Mouse (Mus musculus): ENCODE results near the gene Hydin. TPM values are rescaled to one million over a fixed set of nuclear protein-coding genes. Genes with fewer than 3 reads are reported as not detected.
"Not testable (repeated sequence)": the region's sequence is repeated elsewhere in the genome, so short reads cannot be mapped to it uniquely, and the experiment has no call there.

Gene Hydin
- not detected in 2 replicates for total RNA-seq (2015)
- 0.11 TPM in 1 of 2 replicates, not detected in the other for total RNA-seq (2017)

DNA sequence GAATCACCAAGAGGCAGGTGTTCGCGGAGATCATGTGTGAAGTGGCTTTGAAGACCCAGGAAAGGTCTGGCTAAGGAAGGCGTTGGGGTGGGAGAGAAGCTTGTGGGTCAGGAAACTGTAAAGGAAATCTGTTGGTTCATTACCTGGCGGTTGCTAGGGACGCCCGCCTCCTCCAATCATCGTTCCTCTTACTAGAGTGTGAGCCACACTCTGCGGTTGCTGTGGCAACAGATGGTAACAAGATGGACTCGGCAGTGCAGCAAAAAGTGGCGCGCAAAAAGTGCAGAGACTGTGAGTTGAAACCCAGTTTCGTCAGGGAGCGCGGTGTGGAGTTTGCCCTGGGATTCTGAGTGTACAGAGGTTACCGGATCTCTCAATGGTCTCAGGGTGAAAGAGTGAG is at the start of gene Hydin:
Gene Hydin, plus strand, starts transcription at position 237 of the 400 bp plus-strand sequence.
- no peak for ATAC-seq (ENCODE audit: poor library complexity, severe bottlenecking)

DNA sequence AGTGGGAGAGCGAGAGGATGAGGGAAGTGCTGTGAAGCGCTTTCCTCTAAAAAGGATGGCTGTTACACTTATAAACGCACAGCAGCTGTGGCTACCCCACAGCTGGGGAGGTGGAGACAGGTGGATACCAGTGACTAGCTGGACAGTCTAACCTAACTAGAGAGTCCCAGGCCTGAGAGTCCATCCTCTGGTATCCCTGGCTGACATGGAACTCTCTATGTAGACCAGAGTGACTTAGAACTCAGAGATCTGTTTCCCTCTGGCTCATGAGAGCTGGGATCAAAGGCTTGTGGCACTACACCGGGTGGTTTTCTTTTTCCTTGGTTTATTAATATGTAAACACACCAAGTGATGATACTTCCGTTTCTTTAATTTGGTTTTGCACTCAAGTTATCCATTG is 49.6 kb upstream of the Hydin start:
- no peak; the same call in 1 of the 2 replicates for ATAC-seq (ENCODE audit: poor library complexity, severe bottlenecking)

DNA sequence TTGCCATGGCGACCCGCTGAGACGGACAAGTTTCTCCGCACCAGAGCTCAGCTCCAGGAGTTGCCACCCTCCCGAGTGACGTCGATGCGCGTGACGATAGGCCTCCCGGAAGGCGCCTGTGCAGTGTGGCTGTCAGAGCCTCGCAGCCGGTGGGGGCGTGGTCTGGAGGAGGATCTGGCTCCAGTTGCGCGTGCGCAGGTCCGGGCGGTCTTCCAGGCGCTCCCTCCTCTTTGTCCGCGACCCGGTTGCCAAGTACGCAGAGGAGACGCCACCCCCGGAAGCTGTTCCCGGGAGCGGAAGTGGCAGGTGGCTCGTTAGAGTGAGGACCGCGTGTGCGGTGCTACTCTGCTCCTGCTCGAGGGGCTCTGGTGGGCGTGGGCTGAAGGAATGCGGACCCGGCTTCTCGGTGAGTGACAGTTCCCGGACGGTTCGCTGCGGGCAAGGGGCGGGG is 49.1 kb upstream of the Hydin start:
- ATAC-seq (ENCODE audit: poor library complexity, severe bottlenecking), result peak; percentile 96

DNA sequence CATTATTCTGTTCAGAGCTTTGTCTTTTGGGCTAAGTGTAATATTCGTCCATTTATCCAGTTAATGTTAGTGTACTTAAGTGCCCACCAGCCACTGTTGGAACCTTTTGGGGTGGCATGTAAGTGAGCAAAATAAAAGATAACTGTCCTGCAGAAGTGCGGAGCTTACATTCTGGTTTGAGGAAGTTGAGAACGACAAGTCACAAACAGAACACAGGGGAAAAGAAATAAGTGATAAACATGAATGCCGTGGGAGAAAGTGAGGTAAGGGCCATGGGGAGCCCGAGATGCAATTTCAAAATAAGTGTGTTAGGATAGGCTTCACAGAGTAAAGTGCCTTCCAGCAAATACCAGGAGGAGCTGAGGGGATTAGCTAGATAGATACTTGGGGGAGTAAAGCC is 48.3 kb upstream of the Hydin start:
- ATAC-seq (ENCODE audit: poor library complexity, severe bottlenecking), result no peak

DNA sequence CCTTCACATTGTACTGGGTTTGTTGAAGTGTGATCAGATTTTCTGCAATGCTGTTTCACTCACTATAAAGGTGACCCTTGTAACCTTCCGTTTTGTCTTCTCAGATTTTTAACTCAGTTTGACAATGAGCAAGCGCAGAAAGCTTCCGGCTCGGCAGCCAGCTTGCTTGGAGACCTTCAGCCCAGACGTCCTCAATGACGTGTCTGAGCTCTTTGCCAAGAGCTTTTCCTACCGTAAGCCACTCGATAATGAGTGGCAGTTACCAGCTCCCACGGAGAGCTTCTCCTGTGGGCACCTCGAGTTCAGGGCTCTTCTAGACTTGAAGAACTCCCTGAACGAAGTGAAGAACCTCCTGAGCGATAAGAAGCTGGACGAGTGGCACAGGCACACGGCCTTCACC is 45.8 kb upstream of the Hydin start:
- no peak for ATAC-seq (ENCODE audit: poor library complexity, severe bottlenecking)

DNA sequence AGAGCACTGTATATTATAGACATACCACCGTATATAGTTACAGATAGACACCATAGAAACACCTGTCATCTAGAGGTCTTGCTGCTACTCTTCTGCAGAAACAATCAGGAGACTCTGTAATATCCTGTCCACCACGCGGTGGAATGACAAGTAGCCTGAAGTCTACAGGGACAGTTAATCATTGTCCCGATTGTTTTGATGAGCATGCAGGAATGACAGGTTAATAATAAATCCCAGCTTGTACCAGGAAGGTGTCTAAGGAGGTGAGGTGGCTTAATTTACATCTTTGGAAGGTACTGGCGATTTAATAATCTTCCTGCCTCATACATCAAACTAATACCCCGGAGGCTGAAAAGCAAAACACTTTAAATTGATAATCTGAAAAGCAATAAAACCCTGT is 36.0 kb upstream of the Hydin start:
- no peak for ATAC-seq (ENCODE audit: poor library complexity, severe bottlenecking)

DNA sequence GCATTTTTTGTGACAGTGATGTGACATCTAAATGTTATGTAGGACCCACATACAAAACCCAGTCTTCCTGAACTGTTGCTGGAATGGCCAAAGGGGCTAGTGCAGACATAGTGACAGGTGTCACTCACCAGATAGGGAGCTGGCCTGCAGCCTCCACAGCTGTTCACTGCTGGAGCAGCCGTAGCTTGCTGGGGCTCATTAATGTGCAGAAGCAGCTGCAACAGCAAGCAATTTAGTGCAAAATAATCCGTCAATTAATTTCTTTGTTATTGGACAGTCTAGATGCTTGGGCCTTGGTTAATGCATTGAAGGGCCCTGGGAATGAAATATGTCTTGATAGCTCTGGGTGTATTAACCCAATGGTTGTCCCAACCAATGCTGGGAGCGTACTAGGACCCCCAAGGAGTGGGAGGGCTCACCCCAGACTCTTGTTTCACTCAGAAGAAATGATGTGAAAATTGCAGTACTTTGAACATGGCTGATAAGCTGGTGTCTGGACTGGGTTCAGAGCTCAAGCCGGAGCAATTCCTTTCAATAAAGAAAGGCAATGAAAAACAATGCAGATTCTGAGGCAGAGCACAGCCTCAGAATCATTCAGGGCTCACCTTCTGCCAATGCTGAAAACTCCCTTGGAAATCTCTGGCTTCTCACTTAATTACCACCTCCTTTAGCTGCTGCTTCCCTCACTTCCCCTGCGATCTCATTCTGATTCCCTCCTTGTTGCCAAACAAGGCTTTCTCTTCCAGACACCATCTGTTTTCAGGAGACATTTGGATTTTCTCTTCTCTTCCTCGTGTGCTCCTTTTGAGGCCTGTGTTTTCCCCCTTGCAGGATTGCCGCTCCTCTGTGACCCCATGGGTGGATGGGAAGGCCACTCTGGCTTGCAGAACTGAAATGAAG is 24.2 kb upstream of the Hydin start:
- ATAC-seq (ENCODE audit: poor library complexity, severe bottlenecking), result no peak

DNA sequence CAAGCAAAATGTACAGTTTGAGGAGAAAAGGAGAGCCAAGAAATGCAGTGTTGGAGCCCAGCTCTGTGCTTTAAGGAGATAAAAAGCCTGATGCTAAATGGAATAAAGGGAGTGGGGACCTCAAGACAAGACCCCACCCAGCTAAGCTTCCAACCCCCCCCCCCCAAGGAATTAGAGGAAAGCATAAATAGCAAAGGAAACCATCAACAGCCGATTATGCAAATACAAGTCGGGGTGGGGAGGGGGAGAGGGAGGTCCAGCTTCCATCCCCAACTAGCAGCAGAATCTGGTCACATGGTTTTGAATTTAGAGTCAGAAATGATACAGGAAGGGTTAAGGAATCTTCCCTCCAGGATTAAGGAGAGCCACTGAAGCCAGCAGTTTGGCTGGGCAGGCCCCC is 22.2 kb upstream of the Hydin start:
- ATAC-seq (ENCODE audit: poor library complexity, severe bottlenecking), result no peak

DNA sequence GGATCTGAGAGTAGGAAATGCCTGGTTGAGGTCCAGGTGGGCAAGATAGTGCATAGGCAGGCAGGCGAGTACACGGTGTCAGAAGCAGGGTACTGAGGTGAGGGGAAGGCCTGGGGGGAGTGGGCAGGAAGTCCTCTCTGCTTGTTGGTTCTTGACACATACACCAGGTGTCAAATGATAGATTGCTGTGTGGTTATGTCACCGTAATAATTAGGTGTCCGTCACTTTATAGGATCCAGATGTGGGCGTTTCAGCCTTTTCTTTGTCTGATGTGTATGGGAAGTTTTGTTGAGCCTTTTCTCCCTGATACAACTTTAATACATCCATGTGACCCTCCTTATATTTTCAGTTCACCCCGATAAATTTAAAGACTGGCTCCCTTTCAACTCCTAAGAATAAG is 19.5 kb upstream of the Hydin start:
- ATAC-seq (ENCODE audit: poor library complexity, severe bottlenecking), result no peak

DNA sequence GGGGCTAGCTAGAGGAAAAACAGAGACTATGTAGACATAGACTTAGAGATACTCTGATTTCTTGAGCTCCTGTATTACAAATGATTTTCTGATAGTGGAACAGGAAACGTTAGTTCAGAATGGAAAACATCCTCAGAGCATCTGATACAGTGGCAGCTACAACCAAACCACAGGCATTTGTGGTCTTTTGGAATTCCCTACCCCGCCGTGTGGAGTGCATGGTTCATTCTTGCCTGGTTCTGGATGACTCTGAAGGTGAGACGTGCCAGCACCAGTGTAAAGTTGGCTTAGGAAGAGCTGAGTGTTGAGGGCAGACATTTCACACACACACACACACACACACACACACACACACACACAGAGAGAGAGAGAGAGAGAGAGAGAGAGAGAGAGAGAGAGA is 12.8 kb upstream of the Hydin start:
- no peak for ATAC-seq (ENCODE audit: poor library complexity, severe bottlenecking)

DNA sequence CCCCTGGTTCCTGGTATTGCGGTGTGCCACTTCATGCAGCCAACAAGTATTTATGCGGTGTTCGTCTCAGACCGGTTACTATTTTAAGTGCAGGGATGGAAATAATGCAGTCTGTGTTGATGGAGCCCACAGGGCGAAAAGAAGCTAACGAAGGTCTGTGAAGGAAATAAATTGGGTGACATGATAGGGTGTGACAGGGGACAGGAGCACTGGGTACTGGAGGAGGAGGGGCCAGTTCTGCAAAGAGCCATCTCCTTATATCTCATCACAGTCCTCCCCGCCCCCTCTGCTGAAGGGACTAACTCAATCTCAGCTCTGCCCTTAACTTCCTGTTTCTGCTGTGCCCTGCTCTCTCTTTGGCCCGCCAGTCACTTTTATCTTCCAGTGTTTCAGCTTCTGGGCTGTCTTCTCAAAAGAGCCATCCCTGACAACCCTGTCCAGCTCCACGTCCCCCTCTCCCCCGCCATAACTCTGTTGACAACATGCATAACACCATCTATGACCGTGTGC is 926 bp upstream of the Hydin start:
- no peak for ATAC-seq (ENCODE audit: poor library complexity, severe bottlenecking)

DNA sequence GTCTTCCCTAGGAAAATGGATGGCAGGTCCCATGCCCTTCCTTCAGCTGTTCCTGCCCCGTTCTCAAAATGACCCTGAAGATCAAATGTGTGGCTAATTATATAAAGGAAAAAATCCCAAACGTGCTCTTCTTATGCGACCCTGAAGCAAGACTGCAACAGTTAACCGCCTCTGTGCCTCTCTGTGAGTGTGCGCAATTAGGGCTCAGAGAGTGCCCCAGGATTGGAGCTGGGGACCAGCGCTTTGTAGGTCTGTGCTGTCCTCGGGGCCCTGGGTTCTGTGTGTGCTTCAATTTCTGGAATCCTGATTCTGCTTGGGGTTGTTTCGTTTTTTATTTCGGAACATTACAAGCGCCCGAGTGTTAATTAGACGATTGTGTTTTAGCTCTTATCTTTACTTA is 491 bp downstream of the Hydin start:
- ATAC-seq (ENCODE audit: poor library complexity, severe bottlenecking), result no peak

DNA sequence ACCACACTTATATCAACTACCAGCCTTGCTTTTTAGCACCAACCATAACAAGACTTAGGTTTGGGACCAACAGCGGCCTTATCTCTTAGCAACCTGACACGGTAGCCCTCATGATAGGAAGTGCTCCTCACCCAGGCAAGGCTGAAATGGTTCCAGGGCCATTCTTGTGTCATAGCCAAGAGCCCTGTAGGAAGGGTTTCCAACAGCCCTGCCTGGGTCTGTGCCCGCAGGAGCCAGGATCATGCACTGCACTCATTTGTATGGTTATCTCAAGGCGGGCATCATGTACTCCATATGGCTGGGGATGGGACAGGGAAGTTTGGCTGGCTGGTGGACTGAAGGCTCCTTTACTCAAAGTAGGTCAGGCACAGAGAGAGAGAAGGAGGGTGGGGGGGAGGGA is 3.9 kb downstream of the Hydin start:
- ATAC-seq (ENCODE audit: poor library complexity, severe bottlenecking), result no peak

DNA sequence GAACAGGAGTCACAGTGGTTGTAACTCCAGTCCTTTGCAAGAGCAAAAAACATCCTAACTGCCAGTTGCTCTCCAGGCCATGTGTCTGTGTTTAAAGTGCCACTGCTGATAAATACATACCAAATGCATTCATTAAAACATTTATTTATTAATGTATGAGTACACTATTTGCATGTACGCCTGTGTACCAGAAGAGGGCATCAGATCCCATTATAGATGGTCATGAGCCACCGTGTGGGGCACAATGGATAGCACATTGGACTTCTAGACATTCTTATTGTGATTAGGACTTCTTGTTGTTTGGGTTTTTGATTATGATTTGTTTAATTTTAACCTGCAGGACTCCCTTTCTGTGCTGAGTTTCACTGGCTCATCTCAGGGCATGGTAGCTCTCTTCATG is 6.6 kb downstream of the Hydin start:
- ATAC-seq (ENCODE audit: poor library complexity, severe bottlenecking), result no peak

DNA sequence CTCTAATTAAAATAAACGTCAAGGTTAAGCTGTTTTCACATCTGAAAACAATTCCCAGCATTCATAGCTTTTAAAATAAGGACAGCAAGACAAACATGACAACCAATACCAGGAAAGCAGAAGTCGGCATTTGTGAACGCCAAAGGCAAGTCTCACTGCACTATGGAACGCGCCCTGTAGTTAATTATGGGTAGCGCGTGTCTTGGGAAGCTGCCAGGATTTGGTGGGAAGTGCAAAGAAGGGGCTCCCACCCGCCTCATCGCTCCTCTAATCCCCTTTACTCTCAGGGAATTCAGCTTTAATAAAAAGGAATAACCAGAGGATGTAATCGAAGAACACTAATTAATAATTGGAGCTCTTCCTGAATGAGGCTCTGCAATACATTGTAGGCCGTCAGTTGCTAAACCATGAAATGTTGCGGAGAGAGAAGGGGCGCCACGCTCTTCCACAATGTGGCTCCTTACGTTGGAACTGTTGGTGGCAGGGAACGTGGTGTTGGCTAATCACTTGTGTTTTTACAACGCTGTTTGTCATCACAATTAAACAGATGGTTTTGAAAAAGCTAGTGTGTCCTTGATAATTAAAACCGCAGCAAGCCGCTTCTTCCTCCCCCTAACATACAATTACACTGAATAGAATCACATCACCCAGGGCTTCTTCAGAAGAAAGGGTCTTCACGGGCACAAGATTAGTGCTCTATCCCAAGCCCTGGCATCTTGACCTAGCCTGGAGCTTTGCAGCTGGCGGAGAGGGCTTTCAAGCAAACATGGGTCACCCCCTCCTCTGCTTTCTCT is 8.9 kb downstream of the Hydin start:
- ATAC-seq (ENCODE audit: poor library complexity, severe bottlenecking), result no peak

DNA sequence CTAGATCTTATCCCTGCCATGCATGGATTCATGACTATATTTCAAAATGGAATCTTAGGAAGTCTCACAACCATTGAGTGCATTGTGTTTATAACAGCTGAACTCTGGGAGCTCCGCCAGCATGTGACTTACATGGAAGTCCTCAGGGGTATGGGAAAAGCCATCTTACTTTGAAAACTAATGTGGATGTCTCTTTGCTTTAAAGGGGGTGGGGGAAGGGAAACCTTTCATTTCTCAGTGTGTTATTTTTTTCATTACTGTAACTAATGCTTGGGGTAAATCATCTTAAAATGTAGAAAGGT is 9.4 kb downstream of the Hydin start:
- ATAC-seq (ENCODE audit: poor library complexity, severe bottlenecking), result no peak

DNA sequence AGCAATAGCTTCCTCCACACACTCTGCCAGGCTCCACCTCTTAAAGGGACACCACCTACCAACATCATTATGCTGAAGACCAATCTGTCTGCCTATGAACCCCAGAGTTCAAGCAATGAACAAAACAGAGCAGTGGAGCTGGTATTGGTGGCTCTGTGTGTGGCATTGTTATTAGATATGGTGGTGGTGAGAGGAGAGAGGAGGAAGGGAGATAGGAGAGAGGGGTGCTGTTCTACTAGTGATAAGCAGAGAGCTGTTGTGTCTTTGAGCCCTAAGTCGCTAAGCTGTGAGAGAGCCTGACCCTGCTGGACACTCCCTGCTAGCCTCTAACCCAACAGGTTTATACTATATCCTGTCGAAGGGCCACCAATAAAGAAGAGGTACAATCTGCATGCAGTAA is 45.9 kb downstream of the Hydin start:
- no peak for ATAC-seq (ENCODE audit: poor library complexity, severe bottlenecking)

DNA sequence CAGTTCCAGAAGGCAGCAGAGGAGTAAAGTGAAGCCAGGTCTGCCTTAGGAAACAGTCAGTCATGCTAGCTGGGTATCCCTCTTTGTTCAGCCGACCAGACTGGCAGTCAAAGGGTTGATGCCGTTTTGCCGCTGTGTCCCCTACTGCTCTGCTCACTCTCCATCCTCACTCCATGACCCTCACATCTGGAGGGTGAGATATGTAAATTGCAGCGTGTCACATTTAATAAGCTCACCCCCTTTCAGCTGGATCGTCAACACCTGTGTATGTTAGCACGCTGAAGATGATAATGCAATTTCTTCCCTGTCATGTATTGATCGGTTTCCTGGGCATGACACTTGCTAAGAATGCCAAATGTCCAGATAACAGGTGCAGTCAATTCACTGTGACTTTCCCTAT is 49.0 kb downstream of the Hydin start:
- ATAC-seq (ENCODE audit: poor library complexity, severe bottlenecking), result no peak

DNA sequence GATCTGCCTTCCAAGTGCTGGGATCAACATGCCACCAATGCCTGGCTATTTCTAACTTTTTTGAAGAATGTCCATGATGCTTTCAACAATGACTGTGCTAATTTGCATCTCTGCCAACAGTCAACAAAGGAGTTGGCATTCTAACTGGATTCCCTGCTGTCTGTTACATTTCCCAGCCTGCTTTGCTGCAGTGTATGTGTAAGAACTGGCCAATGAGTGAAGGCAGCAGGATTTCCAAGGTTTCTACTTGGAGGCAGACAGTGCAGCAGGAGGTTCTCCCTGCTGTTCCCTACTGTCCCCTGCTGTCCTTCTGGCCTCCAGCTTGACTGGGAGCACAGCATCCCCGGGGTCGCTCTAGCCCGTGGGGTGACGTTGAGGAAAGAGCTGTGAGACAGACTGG is 52.8 kb downstream of the Hydin start:
- no peak for ATAC-seq (ENCODE audit: poor library complexity, severe bottlenecking)

DNA sequence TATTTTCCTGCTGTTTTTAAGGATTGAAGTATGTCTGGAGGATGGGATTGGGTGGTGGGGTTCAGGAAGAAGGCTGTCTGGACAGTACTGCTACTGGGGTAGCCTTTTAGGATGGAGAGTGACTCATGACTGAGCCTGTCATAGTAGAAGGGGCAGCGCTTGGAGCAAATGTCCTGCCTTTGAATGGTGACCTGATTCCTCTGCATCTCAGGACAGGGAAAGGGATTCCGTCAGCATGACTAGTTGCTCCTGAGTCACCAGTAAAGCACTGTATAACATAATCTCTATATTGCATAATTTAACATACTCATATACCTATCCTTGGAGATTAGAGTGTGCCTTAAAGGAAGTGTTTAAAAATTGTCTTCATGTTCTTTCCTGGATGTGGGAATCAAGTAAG is 54.7 kb downstream of the Hydin start:
- no peak for ATAC-seq (ENCODE audit: poor library complexity, severe bottlenecking)

DNA sequence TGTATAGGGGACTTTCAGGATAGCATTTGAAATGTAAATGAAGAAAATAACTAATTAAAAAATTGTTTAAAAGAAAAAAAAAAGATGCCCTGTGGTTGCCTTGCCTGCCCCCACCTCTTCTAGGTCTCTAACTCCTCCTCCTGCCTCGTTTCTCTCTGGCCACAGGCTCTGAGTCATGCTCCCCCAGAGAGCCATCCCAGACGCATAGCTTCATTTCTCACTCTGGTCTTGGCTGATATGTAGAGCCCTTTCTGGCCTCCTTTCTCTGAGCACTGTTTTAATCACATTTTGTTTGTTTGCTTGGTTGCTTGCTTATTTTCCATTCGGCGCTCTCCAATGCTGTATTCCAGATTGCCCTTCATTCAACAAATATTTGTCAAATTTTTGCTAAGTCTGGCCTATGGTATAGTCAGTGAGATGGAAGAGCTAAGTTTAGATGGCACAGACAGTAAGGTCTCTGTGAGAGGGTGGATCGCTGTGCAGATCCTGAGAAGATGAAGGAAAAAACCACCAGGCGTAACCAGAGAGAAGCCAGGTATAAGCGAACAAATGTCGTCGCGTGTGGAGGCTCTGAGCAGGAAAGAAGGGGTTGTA is 57.3 kb downstream of the Hydin start:
- no peak for ATAC-seq (ENCODE audit: poor library complexity, severe bottlenecking)

DNA sequence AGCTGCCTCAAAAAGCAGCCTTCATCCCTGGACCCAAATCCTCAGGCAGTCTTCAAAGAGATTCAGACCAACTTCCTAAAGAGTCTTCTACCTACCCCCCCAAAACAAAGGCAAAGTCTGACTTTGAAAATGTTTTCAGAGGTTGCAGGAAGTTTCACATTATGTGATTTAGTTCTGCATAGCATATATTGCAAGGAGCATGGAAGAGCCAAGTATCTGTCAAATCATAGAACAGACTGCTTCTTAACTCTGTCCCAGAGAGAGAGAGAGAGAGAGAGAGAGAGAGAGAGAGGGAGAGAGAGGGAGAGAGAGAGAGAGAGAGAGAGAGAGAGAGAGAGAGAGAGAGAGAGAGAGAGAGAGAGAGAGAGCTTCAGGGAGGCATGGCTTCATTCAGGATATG is 60.3 kb downstream of the Hydin start:
- ATAC-seq (ENCODE audit: poor library complexity, severe bottlenecking), result not testable (repeated sequence)

All from megakaryocyte, adult 5-6 weeks (primary cell).